Mouse (Mus musculus) testis, postnatal 10 days (tissue): ENCODE measurements around the gene Pik3c2b.

Experiments
- DNase-seq: peaks from one replicate; pipeline ENCODE4 v3.0.0; 2021; ENCODE audit warnings: low spot score

The Pik3c2b gene

DNA sequence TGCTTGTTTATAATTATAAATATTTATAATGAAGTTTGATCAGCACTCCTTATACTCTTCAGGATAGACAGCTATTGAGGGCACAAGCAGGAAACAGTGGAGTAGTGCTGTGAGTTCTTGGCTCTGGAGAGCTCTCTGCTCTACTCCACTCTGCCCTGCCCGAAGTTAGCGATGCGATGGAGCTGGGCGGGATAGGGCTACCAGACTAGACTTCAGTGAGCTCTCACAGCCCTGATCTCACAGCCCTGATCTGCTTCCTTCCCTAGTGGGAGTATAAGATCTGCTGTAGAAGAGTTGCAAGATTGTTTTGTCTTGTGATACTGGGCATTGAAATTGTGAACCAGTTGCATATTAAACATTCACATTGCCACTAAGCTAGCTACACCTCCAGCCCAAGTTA lies 89.4 kb downstream of the Pik3c2b start:
- DNase-seq: no peak

DNA sequence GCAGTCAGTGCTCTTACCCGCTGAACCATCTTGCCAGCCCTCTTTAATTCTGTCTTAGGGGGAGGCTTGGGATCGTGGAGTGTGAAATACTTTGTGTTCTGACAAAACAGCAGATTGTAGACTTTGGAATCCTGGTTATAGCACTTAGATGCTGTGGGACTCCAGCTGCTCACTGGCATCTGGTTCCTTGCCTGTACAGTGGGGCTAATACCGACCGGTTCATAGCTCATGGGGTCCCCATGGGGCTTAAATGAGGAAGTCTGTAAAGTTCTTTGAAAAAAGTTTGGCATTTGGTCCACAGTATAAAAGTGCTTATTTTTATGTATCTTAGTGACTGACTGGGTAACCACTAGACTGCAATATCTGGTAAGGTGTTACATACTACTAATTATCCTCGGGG lies 90.3 kb downstream of the Pik3c2b start:
- DNase-seq: no peak

DNA sequence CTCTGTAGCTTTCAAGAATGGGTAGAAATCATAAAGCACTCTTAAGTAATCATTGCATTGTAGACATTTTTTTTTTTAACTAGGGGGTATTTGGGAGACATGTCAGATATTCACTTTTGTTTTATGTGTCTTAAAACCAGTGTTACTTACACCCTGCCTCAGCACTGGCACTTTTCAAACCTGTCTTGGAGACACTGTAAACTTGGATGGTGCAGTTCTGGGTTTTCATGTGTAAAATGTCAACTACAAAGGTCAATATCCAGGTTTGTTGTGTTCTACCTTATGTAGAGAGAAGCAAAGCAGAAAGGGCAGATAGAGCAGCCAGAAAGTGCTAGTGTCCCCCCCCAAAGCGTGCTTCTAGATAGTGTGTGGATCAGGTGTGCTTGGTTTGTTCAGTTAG lies 92.9 kb downstream of the Pik3c2b start:
- no peak for DNase-seq

DNA sequence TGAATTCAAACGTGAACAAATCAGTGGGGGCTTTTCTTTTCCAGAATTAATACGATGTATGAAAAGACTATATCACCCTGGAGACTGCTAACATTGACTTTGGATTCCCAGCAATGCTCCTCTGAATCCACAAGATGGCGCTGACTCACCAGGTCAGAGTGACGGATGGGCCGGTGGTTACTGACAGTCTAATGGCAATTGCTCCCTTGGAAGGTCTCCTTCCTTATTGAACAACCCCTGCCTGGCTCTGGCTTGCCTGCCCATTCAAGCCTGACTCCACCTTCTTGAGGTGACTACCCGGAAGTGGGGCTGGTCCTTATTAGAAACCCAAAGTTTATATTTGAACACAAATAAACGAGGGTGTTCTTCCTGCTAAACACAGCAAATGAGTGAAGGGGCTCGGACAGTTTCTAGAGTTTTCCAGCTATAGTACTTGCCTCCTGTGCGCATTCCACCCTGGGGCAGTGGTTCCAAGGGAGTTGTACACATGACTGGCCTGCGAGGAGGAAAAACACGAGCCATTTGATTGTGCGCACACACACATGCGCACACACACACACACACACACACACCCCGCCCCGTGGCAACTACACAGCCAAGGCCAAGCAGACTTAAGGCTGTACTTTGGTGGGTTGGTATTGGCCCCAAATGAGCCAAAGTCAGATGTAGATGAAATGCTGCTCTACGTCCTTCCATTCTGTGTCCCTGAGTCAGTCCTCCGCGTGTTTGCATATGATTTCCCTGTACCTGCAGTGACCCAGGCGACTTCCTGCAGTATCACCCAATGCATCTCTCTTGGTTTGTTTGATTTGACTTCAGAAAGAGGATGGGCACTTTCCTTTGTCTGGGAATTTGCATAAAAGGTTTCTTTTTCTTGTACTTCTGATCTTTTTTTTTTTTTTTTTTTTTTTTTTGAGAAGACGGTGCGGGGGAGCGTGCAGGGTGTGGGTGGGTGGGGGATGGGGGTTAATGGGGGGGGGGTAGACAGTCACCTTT lies 100.8 kb downstream of the Pik3c2b start:
- DNase-seq: no peak

DNA sequence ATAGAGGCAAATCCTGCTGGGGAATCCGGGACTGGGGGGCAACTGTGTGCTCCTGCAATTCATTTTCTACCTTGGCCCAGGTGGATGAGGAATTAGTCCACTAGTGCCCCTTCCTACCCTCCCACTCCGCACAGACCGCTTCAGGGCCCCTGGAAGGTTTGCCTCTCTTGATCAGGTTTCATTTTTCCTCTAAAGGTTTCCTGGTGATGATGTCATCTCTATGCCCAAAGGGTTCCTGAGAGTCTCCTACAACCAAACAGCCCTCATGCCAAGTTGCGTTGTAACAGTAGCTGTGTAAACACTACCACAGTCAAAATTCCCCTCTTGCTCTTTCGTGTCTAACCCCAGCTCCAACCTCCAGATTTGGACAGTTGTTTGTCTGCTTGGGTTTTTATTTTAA lies 101.9 kb downstream of the Pik3c2b start:
- no peak for DNase-seq

DNA sequence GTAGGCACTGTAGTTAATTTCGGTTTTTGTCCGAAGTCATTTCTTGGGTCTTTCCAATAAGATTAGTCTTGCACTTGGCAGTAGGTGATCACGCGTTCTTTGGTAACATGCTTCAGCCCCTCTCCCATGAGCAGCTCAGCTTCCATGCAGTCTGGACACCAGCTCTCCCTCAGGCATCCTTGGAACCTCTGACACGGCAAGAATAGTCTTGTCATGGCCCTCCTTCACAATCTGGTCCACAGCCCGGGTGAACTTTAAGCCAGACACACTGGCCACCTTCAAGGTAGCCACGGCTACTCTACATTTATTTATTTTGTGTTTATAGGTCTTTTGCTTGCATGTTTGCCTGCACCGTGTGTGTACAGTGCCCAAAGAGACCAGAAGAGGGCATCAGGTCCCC lies 102.7 kb downstream of the Pik3c2b start:
- peak; percentile 32 for DNase-seq

DNA sequence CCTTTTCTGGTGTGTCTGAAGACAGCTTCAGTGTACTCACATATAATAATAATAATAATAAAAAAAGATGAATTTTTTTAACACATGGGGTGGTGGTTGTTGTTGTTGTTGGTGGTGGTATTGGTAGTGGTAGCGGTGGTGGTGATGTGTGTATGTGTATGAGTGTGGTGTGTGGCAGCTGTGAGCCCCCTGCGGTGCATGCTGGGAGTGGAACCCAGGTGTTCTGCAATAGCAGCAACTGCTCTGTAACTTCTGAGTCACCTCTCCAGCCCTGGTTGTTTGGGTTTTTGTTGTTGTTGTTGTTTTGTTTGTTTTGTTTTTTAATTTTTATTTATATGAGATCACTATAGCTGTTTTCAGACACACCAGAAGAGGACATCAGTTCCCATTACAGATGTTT lies 105.1 kb downstream of the Pik3c2b start:
- DNase-seq: no peak

DNA sequence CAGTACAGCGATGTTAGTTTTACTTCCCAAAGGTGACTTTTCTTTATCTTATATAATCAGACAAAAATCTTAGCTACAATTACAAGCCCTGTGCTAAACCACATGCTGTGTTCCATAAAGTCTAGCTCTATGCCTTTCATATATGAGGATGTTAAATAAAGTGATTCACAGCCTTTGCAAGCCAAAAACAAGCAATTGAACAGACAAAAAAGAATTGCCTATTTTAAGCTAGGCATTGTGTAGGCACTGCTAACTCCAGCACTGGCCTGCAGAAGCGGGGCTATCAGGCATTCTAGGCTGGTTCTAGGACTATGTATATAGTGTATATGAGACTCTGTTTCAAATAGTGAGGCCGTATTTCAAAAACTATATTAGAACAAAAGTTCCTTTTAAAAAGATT lies 106.7 kb downstream of the Pik3c2b start:
- no peak for DNase-seq

DNA sequence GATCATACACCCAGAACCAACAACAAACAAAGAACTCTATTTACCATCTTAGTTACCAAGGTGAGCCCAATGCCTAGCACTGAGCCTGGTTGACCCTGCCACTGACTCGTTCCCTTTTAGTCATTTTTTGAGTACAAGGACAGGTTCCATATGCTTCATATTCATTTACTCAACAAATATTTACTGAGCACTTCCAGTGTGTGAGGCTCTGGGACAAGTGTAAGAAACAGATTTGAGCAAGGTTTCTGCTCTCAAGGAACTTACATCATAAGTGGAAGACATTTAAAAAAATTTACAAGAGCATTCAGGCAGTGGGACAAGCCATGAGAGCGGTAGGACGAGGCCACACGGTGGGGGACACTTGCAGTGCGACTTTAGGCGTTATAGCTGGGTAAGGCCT lies 109.8 kb downstream of the Pik3c2b start:
- DNase-seq: no peak
